Mouse (Mus musculus) hematopoietic multipotent progenitor cell, adult 10-12 weeks (in vitro differentiated cells): ENCODE measurements around the gene Psme1. TPM values are rescaled to one million over a fixed set of nuclear protein-coding genes. Genes with fewer than 3 reads are reported as not detected.

ENCODE experiments used
- polyA plus RNA-seq: library from polyadenylated mRNA; stranded (reverse); fragments of >175 nt; gene quantifications from 2 replicates; pipeline ENCODE4 v1.2.3, GENCODE M21; 2012; ENCODE audit warnings: low replicate concordance

Psme1 gene
- polyA plus RNA-seq = 226 and 353 TPM in 2 replicates

GRCm38 (mm10) chr14:55577871-55578667 lies at the start of gene Psme1:
TSS of gene Psme1 (plus strand) at chr14:55578123.

DNA sequence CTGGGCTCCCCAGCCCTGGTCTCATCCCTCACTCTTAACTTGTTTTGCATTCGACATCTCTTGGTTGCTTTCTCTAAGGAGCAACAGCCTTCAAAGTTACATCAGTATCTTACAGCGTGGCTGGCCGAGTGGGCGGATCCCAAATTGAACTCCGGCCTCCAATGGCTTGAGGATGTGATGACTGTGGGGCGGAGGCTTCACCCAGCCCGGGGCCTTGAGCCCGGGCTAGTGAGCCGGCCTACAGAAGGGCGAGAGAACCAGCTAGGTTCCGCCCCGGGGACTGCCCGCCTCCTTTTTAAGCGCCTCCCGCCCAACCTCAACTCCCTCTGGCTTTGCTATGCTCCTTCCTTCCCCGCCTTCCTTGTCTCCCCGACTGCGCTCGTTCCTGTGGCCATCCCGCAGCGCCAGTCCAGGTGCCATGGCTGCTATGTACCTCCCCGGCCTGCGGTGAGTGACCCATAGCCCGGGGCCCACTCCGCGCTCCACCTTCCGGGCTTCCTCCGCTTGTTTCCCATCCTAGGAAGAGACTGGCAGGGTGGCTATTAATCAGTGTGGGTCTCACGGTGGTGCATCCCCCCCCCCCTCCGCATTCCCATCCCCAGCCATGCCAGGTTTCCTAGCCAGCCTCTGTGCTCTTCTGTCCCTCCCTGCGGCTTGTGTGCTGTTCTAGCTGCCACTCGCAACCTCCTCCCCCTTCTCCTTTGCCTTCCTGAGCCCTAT lies 37.7 kb upstream of the Psme1 start, which contains the start of gene Pck2:
Gene Pck2 (plus strand): TSS at position 200 of the 720 bp plus-strand sequence.

DNA sequence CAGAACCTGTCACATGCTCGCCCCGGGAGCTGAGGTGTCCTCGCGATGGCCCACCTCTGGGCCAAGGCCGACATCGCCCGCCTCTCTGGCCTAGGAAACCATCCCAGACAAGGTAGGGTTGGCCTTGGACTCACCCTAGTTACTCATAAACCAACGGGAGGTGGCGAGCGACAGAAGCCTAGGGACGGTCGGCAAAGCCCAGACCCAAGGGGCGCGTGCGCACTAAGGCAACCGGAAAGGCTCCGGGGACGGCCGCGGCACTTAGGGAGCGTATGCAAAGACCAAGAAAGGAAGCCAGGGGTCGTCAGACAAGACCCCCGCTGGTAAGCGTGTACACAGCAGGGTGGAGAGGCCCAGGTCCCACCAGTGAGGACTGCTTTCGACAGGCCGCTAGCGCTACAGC lies 18.1 kb upstream of the Psme1 start, which contains the start of gene Dcaf11:
Gene Dcaf11 (plus strand): TSS at position 208 of the 403 bp plus-strand sequence.

DNA sequence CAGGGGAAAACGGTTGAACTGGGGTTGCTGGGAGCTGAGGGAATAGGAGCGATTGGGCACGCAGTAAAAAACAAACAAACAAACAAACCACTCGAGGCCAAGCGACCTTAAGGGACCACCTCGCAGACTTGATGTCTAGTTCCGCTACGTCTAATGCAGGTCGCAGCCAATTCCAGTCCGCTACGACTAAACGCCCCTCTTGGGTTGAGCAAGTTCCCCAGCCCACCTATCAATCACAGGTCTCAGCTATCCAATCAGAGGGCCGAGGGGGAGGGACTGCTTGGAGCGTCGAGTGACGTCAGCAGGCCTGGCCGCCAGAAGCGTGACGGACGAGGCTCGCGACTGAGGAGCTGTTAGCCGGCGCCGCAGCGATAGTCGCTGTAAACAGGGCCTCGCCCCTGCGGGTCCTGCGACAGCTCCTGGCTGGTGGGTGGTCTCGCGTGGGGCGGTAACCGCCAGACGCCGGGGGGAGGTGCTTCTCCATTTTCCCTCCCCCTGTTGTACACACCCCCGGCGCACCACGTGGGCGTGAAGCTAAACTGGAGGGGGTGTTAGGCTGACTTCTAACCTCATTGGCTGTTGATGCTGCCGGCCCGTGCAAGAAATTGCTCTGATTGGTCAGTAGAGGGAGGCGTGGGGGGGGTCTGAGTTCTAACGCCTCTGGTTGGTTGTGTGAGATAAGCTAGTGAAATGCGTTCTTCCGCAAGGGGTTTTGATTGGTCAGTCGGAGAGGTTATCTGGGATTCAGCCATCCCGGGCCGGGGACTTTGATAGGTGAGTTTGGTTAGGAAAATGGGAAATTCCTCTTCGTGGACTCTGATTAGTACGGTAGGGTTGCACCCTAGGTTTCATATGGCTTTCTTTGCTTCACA lies 17.5 kb upstream of the Psme1 start, which contains the start of gene A730061H03Rik:
Gene A730061H03Rik (minus strand): TSS at position 205 of the 872 bp plus-strand sequence.

DNA sequence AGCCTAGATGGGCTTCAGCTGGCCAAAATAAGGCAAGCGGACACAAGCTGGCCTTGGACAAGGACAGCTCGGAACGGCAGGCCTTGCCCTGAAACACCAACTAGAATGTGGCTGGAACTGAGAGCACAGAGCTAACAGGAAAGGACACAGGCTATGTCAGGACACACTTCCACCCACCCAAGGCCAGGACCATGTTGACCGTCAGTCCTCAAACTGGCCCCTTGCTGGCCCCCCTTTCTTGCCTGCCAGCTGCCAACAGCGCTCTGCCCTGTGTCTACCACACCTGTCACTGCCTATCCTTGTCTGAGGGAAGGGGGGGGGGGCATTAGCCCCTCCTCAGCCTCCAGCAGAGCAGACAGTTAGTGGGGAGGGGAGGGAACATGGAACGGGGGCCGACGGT lies 2.6 kb upstream of the Psme1 start, which contains the start of gene Fitm1:
Gene Fitm1 (plus strand): TSS at position 316 of the 400 bp plus-strand sequence.

DNA sequence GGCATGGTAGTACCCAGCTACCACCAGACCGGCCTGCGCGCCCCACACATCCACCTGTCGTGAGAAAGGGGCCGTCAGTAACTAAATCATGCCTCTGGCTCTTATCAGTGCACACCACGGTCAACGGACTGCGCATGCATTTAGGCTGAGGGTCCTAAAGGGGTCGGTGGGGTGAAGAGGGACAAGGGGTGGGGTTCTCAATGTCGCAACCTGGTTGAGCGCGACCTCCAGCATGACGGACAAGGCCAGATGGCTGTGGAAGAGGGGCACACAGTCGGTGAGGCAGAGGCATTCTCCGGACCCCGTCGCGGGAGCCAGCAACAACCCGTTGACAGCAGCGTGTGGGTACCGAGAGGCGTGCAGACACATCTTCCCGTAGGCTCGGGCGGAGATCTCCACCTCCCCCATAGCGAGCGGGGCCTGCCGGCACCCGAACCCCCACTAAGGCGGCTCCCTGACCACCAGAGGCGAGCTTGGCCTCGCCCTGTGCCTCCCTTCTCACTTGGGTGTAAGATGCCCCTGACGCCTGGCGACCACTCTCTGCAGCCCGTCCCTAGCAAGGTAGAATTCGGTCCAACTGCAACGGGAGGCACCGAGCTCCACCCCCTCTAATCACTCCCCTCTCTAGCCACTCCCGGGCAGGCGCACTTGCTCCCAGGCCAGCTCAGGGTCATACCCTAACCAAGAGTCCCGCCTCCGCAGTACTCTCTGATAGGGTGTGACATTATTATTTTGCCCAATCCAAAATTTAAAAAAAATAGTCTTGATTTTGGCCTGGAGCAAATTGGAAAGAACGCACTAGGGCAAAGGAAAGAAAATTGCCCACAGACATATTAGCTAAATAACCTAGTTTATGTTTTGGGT lies 7.0 kb downstream of the Psme1 start, which contains the start of gene Emc9:
Gene Emc9 (minus strand): TSS at position 601 of the 864 bp plus-strand sequence.

DNA sequence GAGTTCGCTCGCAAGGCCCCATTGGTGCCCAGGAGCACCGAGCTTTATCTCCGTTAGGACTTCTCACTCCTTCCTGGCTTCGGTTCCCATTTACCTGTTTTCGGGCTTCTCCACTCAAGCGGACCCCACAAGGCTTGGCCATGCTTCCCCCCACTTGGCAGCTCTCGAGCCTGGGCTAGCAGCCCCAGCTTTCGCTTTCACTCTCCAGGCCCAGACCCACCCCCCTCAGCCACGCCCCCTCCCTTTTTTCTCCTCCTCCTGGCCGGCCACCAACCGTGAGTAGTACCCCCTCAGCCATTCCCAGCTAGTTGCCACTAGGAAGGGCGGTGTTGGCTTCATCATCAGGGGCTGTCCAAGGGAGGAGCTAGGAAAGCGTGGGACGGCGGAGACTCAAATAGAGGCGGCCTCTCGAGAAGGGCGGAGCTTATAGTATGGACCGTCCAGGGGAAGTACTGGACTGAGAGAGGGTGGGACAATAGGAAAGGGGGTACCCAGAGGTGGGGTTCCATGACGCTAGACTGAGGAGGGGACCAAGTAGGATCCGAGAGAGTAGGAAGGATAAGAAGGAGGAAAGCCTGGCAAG lies 12.9 kb downstream of the Psme1 start, which contains the start of gene Psme2:
Gene Psme2 (minus strand): TSS at position 366 of the 583 bp plus-strand sequence.

DNA sequence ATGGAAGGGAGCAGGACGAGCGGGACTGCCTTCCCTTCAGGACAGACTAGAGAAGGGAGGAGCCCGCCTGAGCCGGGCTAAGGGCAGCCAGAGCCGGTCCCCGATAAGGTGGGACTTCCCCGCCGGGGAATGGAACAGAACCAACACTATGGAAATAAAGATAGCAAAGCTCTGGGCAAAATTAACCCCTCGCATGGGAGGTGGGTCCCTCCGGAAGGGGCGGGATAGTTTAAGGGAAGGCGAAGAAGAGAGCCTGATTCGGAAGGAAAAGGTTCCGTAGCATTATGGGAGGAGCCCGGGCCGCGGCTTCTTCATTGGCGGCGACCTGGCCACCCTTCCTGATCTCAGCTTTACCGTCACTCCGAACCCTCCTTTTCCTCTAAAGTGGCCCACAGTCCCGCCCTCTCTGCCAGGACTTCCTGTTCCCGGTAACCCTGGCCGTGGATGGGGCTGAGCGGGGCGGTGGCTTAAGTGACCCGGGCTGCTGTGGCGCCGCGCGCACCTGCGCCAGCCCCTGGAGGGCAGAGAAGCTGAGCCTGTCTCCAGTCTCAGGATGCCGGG lies 13.5 kb downstream of the Psme1 start, which contains the start of gene Rnf31:
Gene Rnf31 (plus strand): TSS at position 378 of the 561 bp plus-strand sequence.

DNA sequence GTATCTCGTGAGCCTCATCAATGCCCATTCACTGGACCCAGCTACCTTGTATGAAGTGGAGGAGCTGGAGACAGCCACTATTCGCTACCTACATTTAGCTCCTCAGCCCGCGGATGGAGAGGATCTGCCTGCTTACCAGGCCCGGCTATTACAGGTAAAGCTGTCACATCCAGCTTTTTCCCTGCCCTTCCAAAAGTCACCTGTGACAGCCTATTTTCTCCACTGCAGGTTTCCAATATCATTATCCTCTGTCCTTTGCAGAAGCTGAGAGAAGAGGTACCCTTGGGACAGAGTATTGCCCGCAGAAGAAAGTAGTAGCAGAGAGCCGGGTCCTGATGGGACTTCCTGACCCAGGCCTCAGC lies 25.3 kb downstream of the Psme1 start, which contains the start of gene Irf9:
Gene Irf9 (plus strand): TSS at position 301 of the 362 bp plus-strand sequence.

GRCm38 (mm10) chr14:55617822-55618221 lies 39.9 kb downstream of the Psme1 start, which contains the start of gene Rec8:
TSS of gene Rec8 (plus strand) at chr14:55618037.

Other genes starting within 250 kb of the Psme1 start
- 25.8 and 52.4 TPM in 2 replicates for gene Dhrs4, start 99.4 kb upstream of the Psme1 start, polyA plus RNA-seq
- gene Carmil3, start 87.5 kb upstream of the Psme1 start, polyA plus RNA-seq = 3.4 and 6.3 TPM in 2 replicates
- not detected in 2 replicates for gene Cpne6, start 67.7 kb upstream of the Psme1 start, polyA plus RNA-seq
- not detected in 2 replicates for gene Nrl, start 53.1 kb upstream of the Psme1 start, polyA plus RNA-seq
- gene Pck2, start 37.9 kb upstream of the Psme1 start, polyA plus RNA-seq = 40.5 and 60.9 TPM in 2 replicates
- 66.7 and 69.0 TPM in 2 replicates for gene Dcaf11, start 18.1 kb upstream of the Psme1 start, polyA plus RNA-seq
- gene A730061H03Rik, start 17.7 kb upstream of the Psme1 start, polyA plus RNA-seq = 2.0 TPM in 1 of 2 replicates, not detected in the other
- 0.33 TPM in 1 of 2 replicates, not detected in the other for gene Fitm1, start 2.5 kb upstream of the Psme1 start, polyA plus RNA-seq
- 10.0 and 14.4 TPM in 2 replicates for gene Emc9, start 7.2 kb downstream of the Psme1 start, polyA plus RNA-seq
- gene Psme2, start 13.0 kb downstream of the Psme1 start, polyA plus RNA-seq = 65.8 and 135 TPM in 2 replicates
- 46.9 and 59.8 TPM in 2 replicates for gene Rnf31, start 13.6 kb downstream of the Psme1 start, polyA plus RNA-seq
- gene Irf9, start 25.4 kb downstream of the Psme1 start, polyA plus RNA-seq = 35.4 and 179 TPM in 2 replicates
- 0.49 and 0.84 TPM in 2 replicates for gene Rec8, start 39.9 kb downstream of the Psme1 start, polyA plus RNA-seq
- gene Ipo4, start 57.8 kb downstream of the Psme1 start, polyA plus RNA-seq = 14.0 and 57.8 TPM in 2 replicates
- 3.7 TPM in 1 of 2 replicates, not detected in the other for gene Gm49378, start 59.8 kb downstream of the Psme1 start, polyA plus RNA-seq
- gene Tm9sf1, start 65.7 kb downstream of the Psme1 start, polyA plus RNA-seq = 14.0 and 32.8 TPM in 2 replicates
- 0.45 and 0.48 TPM in 2 replicates for gene Tssk4, start 72.1 kb downstream of the Psme1 start, polyA plus RNA-seq
- gene Mdp1, start 82.4 kb downstream of the Psme1 start, polyA plus RNA-seq = 18.5 and 23.8 TPM in 2 replicates
- 5.9 and 22.3 TPM in 2 replicates for gene Gmpr2, start 93.8 kb downstream of the Psme1 start, polyA plus RNA-seq
- gene Nedd8, start 94.0 kb downstream of the Psme1 start, polyA plus RNA-seq = 36.9 and 68.6 TPM in 2 replicates
- 48.2 and 59.6 TPM in 2 replicates for gene Tinf2, start 103.7 kb downstream of the Psme1 start, polyA plus RNA-seq
- gene Tgm1, start 135.8 kb downstream of the Psme1 start, polyA plus RNA-seq = 13.8 and 16.6 TPM in 2 replicates
- gene Rabggta, start 144.1 kb downstream of the Psme1 start, polyA plus RNA-seq = 27.4 and 45.7 TPM in 2 replicates
- gene Dhrs1, start 167.6 kb downstream of the Psme1 start, polyA plus RNA-seq = 8.3 and 9.9 TPM in 2 replicates
- gene Nop9, start 167.6 kb downstream of the Psme1 start, polyA plus RNA-seq = 16.1 and 20.1 TPM in 2 replicates
- 0.11 and 0.15 TPM in 2 replicates for gene Cideb, start 180.3 kb downstream of the Psme1 start, polyA plus RNA-seq
- 0.13 and 0.56 TPM in 2 replicates for gene Ltb4r2, start 183.3 kb downstream of the Psme1 start, polyA plus RNA-seq
- 4.6 and 38.8 TPM in 2 replicates for gene Ltb4r1, start 187.8 kb downstream of the Psme1 start, polyA plus RNA-seq
- gene Adcy4, start 206.0 kb downstream of the Psme1 start, polyA plus RNA-seq = 0.45 and 1.2 TPM in 2 replicates
- gene Ripk3, start 210.7 kb downstream of the Psme1 start, polyA plus RNA-seq = 43.4 and 85.4 TPM in 2 replicates
- gene Nfatc4, start 245.0 kb downstream of the Psme1 start, polyA plus RNA-seq = 0.08 and 0.16 TPM in 2 replicates